Mouse (Mus musculus) limb, embryonic 12.5 days (tissue): ENCODE results near the gene Phf1. TPM values are rescaled to one million over a fixed set of nuclear protein-coding genes. Genes with fewer than 3 reads are reported as not detected.
A peak's percentile ranks its signal among the peaks of the same experiment; 100 is the strongest.

Source experiments
- ATAC-seq: fragments of 200-750 bp; cut with Nextera tagmentation; 2 replicates; pipeline ENCODE4 v1.8.0; 2017; ENCODE audit warnings: low read depth, moderate TSS enrichment; ENCODE audit not compliant: insufficient number of reproducible peaks, insufficient read depth, low FRiP score, low TSS enrichment
- H3K27ac ChIP-seq: fragments of 300-500 bp; sonication (generic); 2 replicates; pipeline ENCODE4 v1.5.1; 2016; ENCODE audit warnings: mild to moderate bottlenecking, moderate library complexity
- H3K27me3 ChIP-seq: fragments of 300-500 bp; sonication (generic); 2 replicates; pipeline ENCODE4 v1.6.1; 2016; ENCODE audit warnings: mild to moderate bottlenecking, moderate library complexity
- H3K36me3 ChIP-seq: fragments of 300-500 bp; sonication (generic); 2 replicates; pipeline ENCODE4 v1.6.1; 2016; ENCODE audit warnings: mild to moderate bottlenecking, moderate library complexity
- H3K4me1 ChIP-seq: fragments of 300-500 bp; sonication (generic); replicated peaks from 2 replicates; pipeline ENCODE4 v1.6.1; 2016
- H3K4me2 ChIP-seq: fragments of 300-500 bp; sonication (generic); 2 replicates; pipeline ENCODE4 v1.6.1; 2016; ENCODE audit warnings: mild to moderate bottlenecking, moderate library complexity
- H3K4me3 ChIP-seq: fragments of 300-500 bp; sonication (generic); replicated peaks from 2 replicates; pipeline ENCODE4 v1.5.1; 2016; ENCODE audit warnings: mild to moderate bottlenecking
- H3K9ac ChIP-seq: fragments of 300-500 bp; sonication (generic); replicated peaks from 2 replicates; pipeline ENCODE4 v1.6.1; 2016; ENCODE audit warnings: mild to moderate bottlenecking, moderate library complexity
- H3K9me3 ChIP-seq: fragments of 300-500 bp; sonication (generic); 2 replicates; pipeline ENCODE4 v1.6.1; 2016; ENCODE audit warnings: mild to moderate bottlenecking, moderate library complexity
- WGBS: fragments of 180-500 bp; shearing (Covaris S2); methylation state at CpG from one replicate; pipeline ENCODE4 v1.1.7; 2016; 5-methylcytosine and 5-hydroxymethylcytosine counted together
- polyA plus RNA-seq: library from polyadenylated mRNA; unstranded; fragments of >200 nt; fragmentation: Nextera tagmentation; extraction: Ambion mirVana; gene quantifications from 2 replicates; pipeline ENCODE4 v1.2.1, GENCODE M21; 2016

The Phf1 gene
- 10.7 and 12.5 TPM in 2 replicates for polyA plus RNA-seq

- Histone ChIP-seq H3K27ac (peak within 1 kb of the TSS; percentile 78), H3K9ac (peak within 1 kb of the TSS; percentile 76), H3K4me3 (peak within 1 kb of the TSS; percentile 69), H3K9me3 (no peaks in the 10 kb centered on the region), H3K4me2 (peak within 1 kb of the TSS; percentile 89), H3K27me3 (no peaks in the 10 kb centered on the region), H3K36me3 (peaks cover 66% of the 10 kb centered on the region), H3K4me1 (peaks cover 19% of the 10 kb centered on the region)
- ATAC-seq, result peak; percentile 84
- 0% methylated on average over 42 of the region's 43 CpGs for whole genome bisulfite sequencing
Observed at GRCm38 (mm10) chr17:26932839-26933398, at the start of gene Phf1. Gene Phf1, plus strand, starts transcription at chr17:26933052.

- Histone ChIP-seq H3K4me3 (no peak overlapping the region), H3K9ac (no peak overlapping the region), H3K4me2 (no peak overlapping the region), H3K36me3 (no peaks in the 10 kb centered on the region), H3K27ac (no peak overlapping the region), H3K27me3 (peaks cover 23% of the 10 kb centered on the region), H3K9me3 (no peaks in the 10 kb centered on the region; the same call in 1 of the 2 replicates), H3K4me1 (peaks cover 15% of the 10 kb centered on the region)
- WGBS, result 80% methylated on average over 6 of the region's 6 CpGs
- no peak for ATAC-seq
Observed at GRCm38 (mm10) chr17:26883585-26883984, 49.3 kb upstream of the Phf1 start.

GRCm38 (mm10) chr17:26884995-26885926 lies 47.6 kb upstream of the Phf1 start:
- Histone ChIP-seq H3K9ac (peak overlapping the region; percentile 48), H3K4me1 (peaks cover 15% of the 10 kb centered on the region), H3K9me3 (no peaks in the 10 kb centered on the region), H3K4me3 (peak overlapping the region; percentile 41), H3K36me3 (no peaks in the 10 kb centered on the region), H3K4me2 (peak overlapping the region; percentile 65), H3K27ac (no peak overlapping the region), H3K27me3 (peaks cover 28% of the 10 kb centered on the region)
- ATAC-seq, result no peak
- WGBS, result 25% methylated on average over 25 of the region's 25 CpGs

GRCm38 (mm10) chr17:26886047-26886749 lies 46.7 kb upstream of the Phf1 start:
- H3K4me1 ChIP-seq, result peaks cover 15% of the 10 kb centered on the region
- no peaks in the 10 kb centered on the region for H3K9me3 ChIP-seq
- ATAC-seq, result peak; percentile 66
- no peak overlapping the region for H3K27ac ChIP-seq
- H3K27me3 ChIP-seq, result peaks cover 28% of the 10 kb centered on the region
- peak overlapping the region; percentile 41 for H3K4me3 ChIP-seq
- H3K9ac ChIP-seq, result no peak overlapping the region
- no peaks in the 10 kb centered on the region for H3K36me3 ChIP-seq
- WGBS, result 10% methylated on average over 30 of the region's 30 CpGs
- H3K4me2 ChIP-seq, result peak overlapping the region; percentile 65

- H3K4me1 ChIP-seq, result peaks cover 22% of the 10 kb centered on the region
- no peak overlapping the region for H3K4me3 ChIP-seq
- WGBS, result 30% methylated on average over 3 of the region's 3 CpGs
- H3K9me3 ChIP-seq, result no peaks in the 10 kb centered on the region
- no peak overlapping the region for H3K4me2 ChIP-seq
- ATAC-seq, result no peak
- no peaks in the 10 kb centered on the region for H3K36me3 ChIP-seq
- H3K27me3 ChIP-seq, result peaks cover 28% of the 10 kb centered on the region
- no peak overlapping the region for H3K27ac ChIP-seq
- H3K9ac ChIP-seq, result no peak overlapping the region
Observed at GRCm38 (mm10) chr17:26887926-26888325, 44.9 kb upstream of the Phf1 start.

GRCm38 (mm10) chr17:26892635-26893375 lies 40.0 kb upstream of the Phf1 start:
- H3K4me3 ChIP-seq, result no peak overlapping the region
- H3K27me3 ChIP-seq, result peaks cover 13% of the 10 kb centered on the region
- H3K4me1 ChIP-seq, result peaks cover 13% of the 10 kb centered on the region; the same call in 1 of the 2 replicates
- no peaks in the 10 kb centered on the region for H3K9me3 ChIP-seq
- no peak overlapping the region for H3K27ac ChIP-seq
- no peak overlapping the region for H3K9ac ChIP-seq
- 55% methylated on average over 16 of the region's 16 CpGs for WGBS
- H3K36me3 ChIP-seq, result no peaks in the 10 kb centered on the region
- no peak for ATAC-seq
- H3K4me2 ChIP-seq, result no peak overlapping the region

GRCm38 (mm10) chr17:26893492-26893891 lies 39.4 kb upstream of the Phf1 start:
- Histone ChIP-seq H3K27ac (0 out of 2 replicates have a peak overlapping the region, but pooled peaks have one; percentile 45), H3K36me3 (no peaks in the 10 kb centered on the region), H3K9me3 (no peaks in the 10 kb centered on the region), H3K4me2 (no peak overlapping the region), H3K4me1 (peaks cover 13% of the 10 kb centered on the region; the same call in 1 of the 2 replicates), H3K4me3 (no peak overlapping the region), H3K27me3 (peaks cover 11% of the 10 kb centered on the region), H3K9ac (no peak overlapping the region)
- WGBS, result 69% methylated on average over 6 of the region's 6 CpGs
- no peak for ATAC-seq

GRCm38 (mm10) chr17:26894342-26894741 lies 38.5 kb upstream of the Phf1 start:
- no peak overlapping the region for H3K4me3 ChIP-seq
- no peak overlapping the region for H3K9ac ChIP-seq
- WGBS, result 83% methylated on average over 6 of the region's 6 CpGs
- H3K4me2 ChIP-seq, result no peak overlapping the region
- H3K9me3 ChIP-seq, result no peaks in the 10 kb centered on the region
- H3K27ac ChIP-seq, result no peak overlapping the region
- no peak for ATAC-seq
- H3K27me3 ChIP-seq, result peaks cover 5% of the 10 kb centered on the region
- peaks cover 13% of the 10 kb centered on the region; the same call in 1 of the 2 replicates for H3K4me1 ChIP-seq
- H3K36me3 ChIP-seq, result no peaks in the 10 kb centered on the region

- H3K9ac ChIP-seq, result no peak overlapping the region
- no peaks in the 10 kb centered on the region for H3K9me3 ChIP-seq
- no peak overlapping the region for H3K4me3 ChIP-seq
- no peaks in the 10 kb centered on the region for H3K36me3 ChIP-seq
- ATAC-seq, result no peak
- H3K4me2 ChIP-seq, result no peak overlapping the region
- 13% methylated on average over 10 of the region's 10 CpGs for whole genome bisulfite sequencing
- H3K27ac ChIP-seq, result no peak overlapping the region
- H3K27me3 ChIP-seq, result peaks cover 5% of the 10 kb centered on the region
- H3K4me1 ChIP-seq, result peaks cover 13% of the 10 kb centered on the region; the same call in 1 of the 2 replicates
Observed at GRCm38 (mm10) chr17:26895578-26895977, 37.3 kb upstream of the Phf1 start.

GRCm38 (mm10) chr17:26900916-26901315 lies 31.9 kb upstream of the Phf1 start:
- Histone ChIP-seq H3K9me3 (no peaks in the 10 kb centered on the region), H3K4me1 (no peaks in the 10 kb centered on the region), H3K9ac (no peak overlapping the region), H3K4me2 (no peak overlapping the region), H3K27me3 (peaks cover 5% of the 10 kb centered on the region), H3K36me3 (no peaks in the 10 kb centered on the region), H3K4me3 (no peak overlapping the region), H3K27ac (no peak overlapping the region)
- no peak for ATAC-seq
- WGBS, result 83% methylated on average over 6 of the region's 6 CpGs
